Mouse (Mus musculus): ENCODE measurements around the gene Fbxo36.

DNA sequence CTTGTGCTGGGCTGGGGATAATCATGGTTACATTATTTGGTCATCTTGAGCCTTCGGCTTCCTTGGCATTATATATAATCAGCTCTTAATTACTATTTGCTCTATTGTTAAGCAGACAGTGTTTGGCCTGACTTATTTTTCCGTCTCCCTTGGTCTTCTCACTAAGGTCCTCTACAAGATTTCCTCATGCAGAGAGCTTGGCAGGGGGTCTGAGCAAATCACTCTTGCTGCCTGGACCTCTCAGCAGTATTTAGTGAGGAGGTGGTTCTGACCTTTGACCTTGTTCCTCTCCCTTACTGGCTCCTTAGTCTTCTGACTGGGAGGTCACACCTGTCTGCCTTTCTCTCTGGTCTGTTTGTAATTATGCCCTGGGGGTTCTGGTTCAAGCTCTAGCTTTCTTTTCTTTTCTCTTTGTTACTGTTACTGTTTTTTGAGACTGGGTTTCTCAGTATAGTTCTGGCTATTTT lies 42.5 kb downstream of the Fbxo36 start:
- TF ChIP-seq POLR2A (IDR thresholded peaks at IDR 0.05; ENCODE audit: control insufficient read depth, extremely low read depth, insufficient read depth, low read length, poor library complexity) (no peak), CTCF (IDR thresholded peaks at IDR 0.05; ENCODE audit: borderline replicate concordance, control insufficient read depth, extremely low read depth, insufficient read depth, low read length, poor library complexity) (no peak)
